Mouse (Mus musculus) lung, postnatal 0 days (tissue): ENCODE measurements around the gene Mthfd1l.

Experiments
- CTCF ChIP-seq: IDR thresholded peaks from 2 replicates; pipeline ENCODE4 v1.5.1; 2016; ENCODE audit warnings: antibody characterized with exemption, mild to moderate bottlenecking
- EP300 ChIP-seq: IDR thresholded peaks from 2 replicates; pipeline ENCODE4 v1.6.1; 2016; ENCODE audit warnings: antibody characterized with exemption, mild to moderate bottlenecking, control low read depth

- TF ChIP-seq CTCF (no peak), EP300 (no peak)
Observed at GRCm38 (mm10) chr10:4139531-4139930, 166.6 kb downstream of the Mthfd1l start.
